Mouse (Mus musculus) MEL (cell line): ENCODE results near the gene Odf3b. TPM values are rescaled to one million over a fixed set of nuclear protein-coding genes. Genes with fewer than 3 reads are reported as not detected.

Experiments
- DNase-seq: peaks from one replicate; pipeline ENCODE4 v3.0.0; 2011; ENCODE audit warnings: low read depth, low spot score
- H3K27ac ChIP-seq: 2 replicates; pipeline ENCODE4 v1.5.1; 2012; ENCODE audit warnings: low read depth, mild to moderate bottlenecking, control low read depth, low read length, moderate library complexity; ENCODE audit not compliant: control insufficient read depth
- H3K27me3 ChIP-seq, 2 experiments: fragments of 150-350 bp in 1 of 2; sonication (generic) in 1 of 2; 2 replicates each; pipeline ENCODE4 v1.6.1; 2012; ENCODE audit warnings: low read length in 2 of 2, mild to moderate bottlenecking in 2 of 2, improper control_type of control experiment in 1 of 2, moderate library complexity in 1 of 2; ENCODE audit not compliant: insufficient read depth in 2 of 2, control insufficient read depth in 1 of 2
- H3K36me3 ChIP-seq, 2 experiments: 2 replicates each; pipeline ENCODE4 v1.6.1; 2012 to 2014; ENCODE audit warnings: low read length in 2 of 2, improper control_type of control experiment in 1 of 2, inconsistent platforms in 1 of 2, mild to moderate bottlenecking in 1 of 2; ENCODE audit not compliant: insufficient read depth in 2 of 2, control insufficient read depth in 1 of 2
- H3K4me1 ChIP-seq, 2 experiments: fragments of 150-350 bp in 1 of 2; sonication (generic) in 1 of 2; 2 replicates each; pipeline ENCODE4 v1.6.1; 2012; ENCODE audit warnings: low read length in 2 of 2, improper control_type of control experiment in 1 of 2, mild to moderate bottlenecking in 1 of 2; ENCODE audit not compliant: insufficient read depth in 2 of 2, control insufficient read depth in 1 of 2
- H3K4me3 ChIP-seq, 2 experiments: fragments of 150-350 bp in 1 of 2; sonication (generic) in 1 of 2; 2 replicates each; pipeline ENCODE4 v1.5.1; 2012; ENCODE audit warnings: low read depth in 2 of 2, low read length in 2 of 2, mild to moderate bottlenecking in 2 of 2, moderate library complexity in 2 of 2, control low read depth in 1 of 2, improper control_type of control experiment in 1 of 2; ENCODE audit not compliant: control insufficient read depth in 1 of 2, insufficient read depth in 1 of 2
- H3K79me2 ChIP-seq: 2 replicates; pipeline ENCODE4 v1.6.1; 2012; ENCODE audit warnings: mild to moderate bottlenecking, low read length, moderate library complexity; ENCODE audit not compliant: control insufficient read depth, poor library complexity, insufficient read depth
- H3K9ac ChIP-seq: 2 replicates; pipeline ENCODE4 v1.6.1; 2012; ENCODE audit warnings: low read depth, mild to moderate bottlenecking, control low read depth, low read length, moderate library complexity; ENCODE audit not compliant: control insufficient read depth, poor library complexity, severe bottlenecking
- H3K9me3 ChIP-seq: fragments of 150-350 bp; sonication (generic); replicated peaks from 2 replicates; pipeline ENCODE4 v1.6.1; 2012; ENCODE audit warnings: mild to moderate bottlenecking, low read length, improper control_type of control experiment, moderate library complexity; ENCODE audit not compliant: insufficient read depth
- ELF1 ChIP-seq: IDR thresholded peaks from 2 replicates; pipeline ENCODE4 v1.6.1; 2014; ENCODE audit warnings: low read depth, mild to moderate bottlenecking, inconsistent platforms, low read length, improper control_type of control experiment, moderate library complexity
- HCFC1 ChIP-seq: IDR thresholded peaks from 2 replicates; pipeline ENCODE4 v1.6.1; 2012; ENCODE audit warnings: low read depth, mild to moderate bottlenecking, inconsistent platforms, low read length, improper control_type of control experiment, moderate library complexity
- JUND ChIP-seq: IDR thresholded peaks from 2 replicates; pipeline ENCODE4 v1.6.1; 2011; ENCODE audit warnings: low read depth, mild to moderate bottlenecking, improper control_type of control experiment, low read length
- KAT2A ChIP-seq: conservative IDR thresholded peaks from 2 replicates; pipeline ENCODE4 v1.6.1; 2012; ENCODE audit warnings: low read depth, low read length, improper control_type of control experiment, inconsistent platforms
- MAX ChIP-seq: IDR thresholded peaks from 2 replicates; pipeline ENCODE4 v1.6.1; 2011; ENCODE audit warnings: low read length, improper control_type of control experiment
- MYC ChIP-seq: IDR thresholded peaks from 2 replicates; pipeline ENCODE4 v1.6.1; 2011; ENCODE audit warnings: low read depth, mild to moderate bottlenecking, low read length, improper control_type of control experiment, moderate library complexity
- POLR2A ChIP-seq, 2 experiments: IDR thresholded peaks; 2 replicates each; pipeline ENCODE4 v1.6.1; 2011 to 2012; ENCODE audit warnings: low read length in 2 of 2, mild to moderate bottlenecking in 2 of 2, control low read depth in 1 of 2, improper control_type of control experiment in 1 of 2, low read depth in 1 of 2, moderate library complexity in 1 of 2; ENCODE audit not compliant: control insufficient read depth in 1 of 2, insufficient read depth in 1 of 2, poor library complexity in 1 of 2
- POLR2AphosphoS2 ChIP-seq: IDR thresholded peaks from 2 replicates; pipeline ENCODE4 v1.6.1; 2011; ENCODE audit warnings: low read length, improper control_type of control experiment
- RCOR1 ChIP-seq: IDR thresholded peaks from 2 replicates; pipeline ENCODE4 v1.6.1; 2012; ENCODE audit warnings: low read depth, mild to moderate bottlenecking, inconsistent platforms, low read length, improper control_type of control experiment
- TBP ChIP-seq: IDR thresholded peaks from 2 replicates; pipeline ENCODE4 v1.8.0; 2011; ENCODE audit warnings: low read depth, low read length, improper control_type of control experiment
- TCF12 ChIP-seq: IDR thresholded peaks from 2 replicates; pipeline ENCODE4 v1.6.1; 2014; ENCODE audit warnings: low read depth, mild to moderate bottlenecking, inconsistent platforms, low read length, improper control_type of control experiment, moderate library complexity
- ZC3H11A ChIP-seq: IDR thresholded peaks from 2 replicates; pipeline ENCODE4 v1.6.1; 2012; ENCODE audit warnings: low read depth, mild to moderate bottlenecking, inconsistent platforms, low read length, improper control_type of control experiment
- ZNF384 ChIP-seq: IDR thresholded peaks from 2 replicates; pipeline ENCODE4 v1.6.1; 2012; ENCODE audit warnings: low read depth, mild to moderate bottlenecking, inconsistent platforms, low read length, improper control_type of control experiment
- polyA plus RNA-seq, 2 experiments: library from polyadenylated mRNA; stranded (reverse) in 1 of 2; unstranded in 1 of 2; fragments of >175 nt in 1 of 2; fragments of >200 nt in 1 of 2; gene quantifications; 2 replicates each; pipeline versions ENCODE4 v1.2.1 to v1.2.4; 2012; ENCODE audit warnings: low replicate concordance in 2 of 2, low read depth in 1 of 2; ENCODE audit not compliant: insufficient read length in 2 of 2, insufficient read depth in 1 of 2, missing spikeins in 1 of 2
- total RNA-seq: library from RNA; depleted of rRNA; stranded (reverse); fragments of 300-350 nt; gene quantifications from 2 replicates; pipeline ENCODE4 v1.2.3, GENCODE M21; 2012

Odf3b gene
- total and polyA plus RNA-seq, 3 experiments, result not detected

DNA sequence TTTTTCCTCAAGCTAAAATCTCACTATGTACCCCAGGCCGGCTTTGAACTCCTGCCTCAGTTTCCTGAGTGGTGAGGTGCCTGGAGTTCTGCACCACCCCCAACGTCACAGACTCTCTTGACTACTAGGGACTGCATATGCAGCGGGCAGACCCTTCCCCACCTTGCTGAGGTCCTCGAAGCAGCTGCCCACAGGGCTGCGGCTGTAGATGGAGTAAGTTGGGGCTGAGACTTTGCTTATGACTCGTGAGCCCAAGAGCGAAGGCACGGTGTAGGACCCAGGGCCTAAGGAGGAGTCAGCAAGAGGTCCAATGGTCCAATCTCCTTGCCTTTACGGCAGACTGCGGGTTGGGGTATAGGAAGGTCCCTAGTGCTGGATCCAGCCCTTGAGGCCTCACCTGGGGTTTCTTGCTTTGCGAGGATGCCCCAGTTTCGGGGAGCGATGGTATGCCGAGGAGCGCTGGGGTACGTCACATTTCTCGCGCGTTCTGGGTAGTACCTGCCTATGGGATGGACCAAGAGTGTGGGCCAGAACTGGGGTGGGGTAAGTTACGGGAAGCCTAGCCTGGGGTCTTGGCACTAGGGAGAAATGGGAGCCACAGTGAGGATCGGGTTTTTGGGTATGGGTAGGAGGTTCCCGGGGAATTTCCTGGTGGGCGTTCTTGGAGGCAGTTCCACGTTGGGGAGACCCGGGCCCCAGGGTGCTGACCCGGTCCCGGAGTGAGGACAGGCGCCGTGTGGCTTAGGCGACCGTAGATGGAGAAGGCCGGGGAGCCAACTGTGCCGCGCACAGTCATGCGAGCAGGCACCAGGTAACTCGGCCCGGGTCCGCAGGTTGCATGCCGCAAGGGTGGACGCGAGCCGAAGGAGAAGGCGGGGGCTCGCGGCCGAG is 899 bp downstream of the Odf3b start:
- DNase-seq, result no peak
- no peak overlapping the region for H3K9ac ChIP-seq
- TF ChIP-seq TCF12, result no peak
- no peak for TF ChIP-seq POLR2A (IDR thresholded peaks at IDR 0.05; ENCODE audit: control insufficient read depth in 1 of 2, insufficient read depth in 1 of 2, low read depth in 1 of 2, low read length in 2 of 2, poor library complexity in 1 of 2)
- no peak for TF ChIP-seq TBP
- TF ChIP-seq JUND, result no peak
- no peak for TF ChIP-seq ELF1
- TF ChIP-seq HCFC1, result no peak
- no peak for TF ChIP-seq POLR2AphosphoS2
- peaks cover 0 to 8% of the 10 kb centered on the region in 2 experiments; a peak in 2 of 4 replicates for H3K36me3 ChIP-seq
- no peak overlapping the region for H3K4me3 ChIP-seq
- no peaks in the 10 kb centered on the region for H3K9me3 ChIP-seq
- no peaks in the 10 kb centered on the region for H3K27me3 ChIP-seq
- peaks cover 7% of the 10 kb centered on the region for H3K79me2 ChIP-seq
- H3K4me1 ChIP-seq, result peaks cover 0 to 11% of the 10 kb centered on the region in 2 experiments; a peak in 1 of 4 replicates
- H3K27ac ChIP-seq, result no peak overlapping the region

DNA sequence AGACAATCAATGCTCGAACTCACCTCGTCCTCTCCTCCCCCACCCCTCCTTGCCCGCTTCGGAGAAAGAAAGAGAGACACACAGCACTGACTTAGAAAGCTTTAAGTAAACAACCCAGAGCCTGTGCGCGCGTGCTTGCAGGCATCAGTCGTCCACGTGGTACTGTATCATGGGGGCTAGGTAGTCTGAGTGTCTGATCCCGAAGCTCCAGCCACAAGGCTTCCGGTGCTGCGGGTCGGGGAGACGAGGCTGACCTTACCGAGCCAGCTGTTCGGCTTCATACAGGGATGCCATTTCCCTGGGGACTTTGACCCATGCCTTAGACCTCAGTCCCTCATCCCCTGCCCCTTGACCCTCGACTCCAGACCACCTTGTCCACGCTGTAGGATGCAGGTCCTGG is 1.7 kb downstream of the Odf3b start:
- peaks cover 0 to 11% of the 10 kb centered on the region in 2 experiments; a peak in 1 of 4 replicates for H3K4me1 ChIP-seq
- TF ChIP-seq POLR2AphosphoS2 (no peak), RCOR1 (no peak), MAX (no peak), TBP (no peak), ZNF384 (no peak)
- TF ChIP-seq, all 39 proteins: peak for 0
- DNase-seq, result no peak
- H3K9ac ChIP-seq, result no peak overlapping the region
- no peak overlapping the region for H3K4me3 ChIP-seq
- H3K36me3 ChIP-seq, result peaks cover 0 to 10% of the 10 kb centered on the region in 2 experiments; a peak in 2 of 4 replicates
- H3K27ac ChIP-seq, result no peak overlapping the region
- H3K79me2 ChIP-seq, result peaks cover 15% of the 10 kb centered on the region
- H3K27me3 ChIP-seq, result no peaks in the 10 kb centered on the region
- no peaks in the 10 kb centered on the region for H3K9me3 ChIP-seq

DNA sequence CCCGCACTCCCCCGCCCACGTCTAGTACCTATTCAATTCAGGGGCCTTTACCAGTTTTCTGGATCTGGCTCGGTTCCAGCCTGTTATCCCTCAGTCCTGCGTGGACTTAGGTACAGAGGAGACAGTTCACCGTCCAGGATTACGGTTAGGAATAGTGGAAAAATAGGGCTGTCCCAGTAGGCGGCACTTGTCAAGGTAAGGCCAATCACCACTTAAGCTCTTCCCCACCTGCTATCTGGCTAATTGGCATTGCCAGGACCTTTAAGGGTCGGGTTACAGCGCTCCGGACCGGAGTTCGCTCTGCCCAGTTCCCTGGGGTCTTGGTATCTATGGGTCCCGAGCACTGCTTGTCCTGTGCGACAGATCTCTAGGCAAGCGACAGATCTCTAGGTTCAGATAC is 2.1 kb downstream of the Odf3b start, which contains the start of gene Tymp:
TSS of gene Tymp (minus strand) at position 83 of the 400 bp plus-strand sequence.
- peaks cover 0 to 11% of the 10 kb centered on the region in 2 experiments; a peak in 1 of 4 replicates for H3K4me1 ChIP-seq
- no peak for TF ChIP-seq ZC3H11A
- TF ChIP-seq KAT2A, result no peak
- no peak for TF ChIP-seq MYC

More for the DNA sequence above, 2.1 kb downstream of the Odf3b start, which contains the start of gene Tymp:
- Histone ChIP-seq H3K27me3 (no peaks in the 10 kb centered on the region), H3K79me2 (peaks cover 18% of the 10 kb centered on the region), H3K9ac (no peak within 1 kb of the TSS), H3K27ac (no peak within 1 kb of the TSS), H3K4me3 (no peak within 1 kb of the TSS), H3K9me3 (no peaks in the 10 kb centered on the region), H3K36me3 (peaks cover 0 to 10% of the 10 kb centered on the region in 2 experiments; a peak in 2 of 4 replicates)
- no peak for DNase-seq
